Mouse (Mus musculus) ES-CJ7 (cell line): ENCODE data around the gene Xylt2.
"Not testable (repeated sequence)": the region's sequence is repeated elsewhere in the genome, so short reads cannot be mapped to it uniquely, and the experiment has no call there.

Source experiments
- DNase-seq: peaks from one replicate; pipeline ENCODE4 v3.0.0; 2011; ENCODE audit warnings: low read depth, low spot score

Xylt2 gene

GRCm38 (mm10) chr11:94676754-94677606, at the start of gene Xylt2:
Gene Xylt2 (minus strand): TSS chr11:94677515.
- peak; percentile 85 for DNase-seq

GRCm38 (mm10) chr11:94719216-94719615, 41.9 kb upstream of the Xylt2 start:
- no peak for DNase-seq

- no peak for DNase-seq
These were observed 41.0 kb upstream of the Xylt2 start for GRCm38 (mm10) chr11:94718113-94718909.

GRCm38 (mm10) chr11:94717239-94717638, 39.9 kb upstream of the Xylt2 start:
- DNase-seq = no peak

GRCm38 (mm10) chr11:94716754-94717153, 39.4 kb upstream of the Xylt2 start:
- peak; percentile 48 for DNase-seq

- no peak for DNase-seq
These were observed 38.3 kb upstream of the Xylt2 start for GRCm38 (mm10) chr11:94715622-94716021.

- no peak for DNase-seq
These were observed 36.0 kb upstream of the Xylt2 start for GRCm38 (mm10) chr11:94713246-94713860.

- DNase-seq = no peak
These were observed 27.2 kb upstream of the Xylt2 start, which contains the start of gene Gm11541 for GRCm38 (mm10) chr11:94704472-94704871. Gene Gm11541 (minus strand): TSS chr11:94704499.

GRCm38 (mm10) chr11:94704020-94704419, 26.7 kb upstream of the Xylt2 start:
- DNase-seq = peak; percentile 40

GRCm38 (mm10) chr11:94702216-94702610, 24.9 kb upstream of the Xylt2 start:
- no peak for DNase-seq

- no peak for DNase-seq
These were observed 24.3 kb upstream of the Xylt2 start for GRCm38 (mm10) chr11:94701401-94702215.

GRCm38 (mm10) chr11:94699399-94699798, 22.1 kb upstream of the Xylt2 start:
- peak; percentile 84 for DNase-seq

GRCm38 (mm10) chr11:94697703-94698464, 20.6 kb upstream of the Xylt2 start:
- DNase-seq = peak; percentile 41

GRCm38 (mm10) chr11:94697140-94697539, 19.8 kb upstream of the Xylt2 start:
- DNase-seq = peak; percentile 71

- DNase-seq = no peak
These were observed 18.2 kb upstream of the Xylt2 start for GRCm38 (mm10) chr11:94695508-94695907.

GRCm38 (mm10) chr11:94692502-94692901, 15.2 kb upstream of the Xylt2 start:
- DNase-seq = not testable (repeated sequence)

GRCm38 (mm10) chr11:94687178-94687577, 9.9 kb upstream of the Xylt2 start:
- no peak for DNase-seq

GRCm38 (mm10) chr11:94682427-94682826, 5.1 kb upstream of the Xylt2 start:
- DNase-seq = no peak

GRCm38 (mm10) chr11:94681640-94682039, 4.3 kb upstream of the Xylt2 start:
- DNase-seq = peak; percentile 36

GRCm38 (mm10) chr11:94680639-94681038, 3.3 kb upstream of the Xylt2 start:
- DNase-seq = peak; percentile 70
